In the genomic region with DNA sequence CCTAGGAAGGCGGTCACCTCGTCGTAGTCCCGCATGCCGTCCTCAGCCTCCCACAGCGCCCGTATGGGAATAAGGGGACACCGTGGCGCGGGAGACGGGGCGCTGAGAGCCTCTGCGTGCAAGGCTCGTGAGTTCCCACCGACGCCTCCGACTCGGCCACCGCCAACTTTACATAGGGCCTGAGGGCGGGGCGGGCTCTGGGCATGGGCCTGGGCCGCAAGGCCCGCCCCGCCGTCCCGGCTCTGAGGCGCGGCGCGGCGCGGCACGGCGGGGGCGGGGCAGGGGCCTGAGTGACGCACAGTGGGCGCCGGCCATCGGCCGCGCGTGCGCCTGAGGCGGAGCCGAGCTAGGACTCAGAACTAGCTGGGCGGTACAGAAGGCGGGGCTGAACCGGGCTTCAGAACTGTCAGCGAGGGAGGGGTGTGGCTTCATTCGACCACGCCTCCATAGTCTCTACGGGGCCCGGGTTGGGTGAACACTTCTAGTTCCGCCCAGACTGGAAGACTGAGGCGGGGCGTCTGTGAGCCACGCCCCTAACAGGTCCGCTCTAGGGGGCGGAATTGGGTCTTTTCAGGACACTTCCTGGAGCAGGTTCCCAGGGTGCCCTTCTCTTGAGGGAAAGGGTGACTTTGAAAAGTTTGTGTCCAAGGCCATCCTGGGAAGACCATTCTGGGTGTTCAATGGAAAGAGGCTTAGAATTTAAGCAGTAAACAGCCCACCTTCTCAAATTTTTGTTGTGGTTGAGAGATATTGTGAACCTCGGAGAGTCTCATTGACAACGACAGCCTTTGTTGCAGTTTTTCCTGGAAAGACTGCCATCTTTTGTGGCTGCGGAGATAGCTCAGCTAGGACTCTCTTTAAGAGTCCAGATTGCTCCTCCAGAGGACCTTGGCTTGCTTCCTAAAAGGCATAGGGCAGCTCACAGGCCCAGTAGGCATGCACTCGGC, we compare ENCODE assay signal across 8 mouse cellular contexts. TPM values are rescaled to one million over a fixed set of nuclear protein-coding genes. Genes with fewer than 3 reads are reported as not detected.
DNase-seq lines count a peak whose midpoint lies in the region; ATAC-seq and TF ChIP-seq lines count a peak whose summit lies in the region.

TSS of gene Slc22a5 (minus strand) at position 156 of the 947 bp plus-strand sequence.

- no peaks in the 10 kb centered on the region for H3K36me3 ChIP-seq in kidney, embryonic 14.5 days (ENCODE audit: control insufficient read depth, insufficient read depth, low read length)
- no peaks in the 10 kb centered on the region for H3K36me3 ChIP-seq in limb, embryonic 15.5 days

- ATAC-seq in kidney, embryonic 14.5 days (ENCODE audit: low FRiP score, low TSS enrichment), result peak; percentile 99
- ATAC-seq in limb, embryonic 15.5 days (ENCODE audit: insufficient number of reproducible peaks, low FRiP score, low TSS enrichment, low read depth), result peak; percentile 98

- peak; percentile 100 for DNase-seq in A20 (ENCODE audit: low read depth, low spot score)
- peak; percentile 99 to 100 for DNase-seq in heart, adult 9 months (ENCODE audit: low spot score in 2 of 2)
- DNase-seq in monocyte, adult 2 months (ENCODE audit: low read depth in 1 of 2, low spot score in 2 of 2), result peak; percentile 97 to 98
- DNase-seq in spleen, postnatal 36 days (ENCODE audit: low spot score in 2 of 2), result peak; percentile 99

- peak within 1 kb of the TSS; percentile 68 for H3K9ac ChIP-seq in kidney, embryonic 14.5 days (ENCODE audit: low read depth, low read length)
- H3K9ac ChIP-seq in limb, embryonic 15.5 days, result peak within 1 kb of the TSS; percentile 64

- WGBS in kidney, embryonic 14.5 days, result 4% methylated on average over 63 of the region's 63 CpGs
- 4% methylated on average over 63 of the region's 63 CpGs for WGBS in limb, embryonic 15.5 days

- no peaks in the 10 kb centered on the region for H3K9me3 ChIP-seq in kidney, embryonic 14.5 days (ENCODE audit: control insufficient read depth, low read length)
- no peaks in the 10 kb centered on the region for H3K9me3 ChIP-seq in limb, embryonic 15.5 days

- no peak for TF ChIP-seq CTCF in bone marrow macrophage, adult 2 months (IDR thresholded peaks at IDR 0.05; ENCODE audit: low read depth, low read length)
- TF ChIP-seq CTCF in embryonic fibroblast, embryonic 13.5 days (IDR thresholded peaks at IDR 0.05; ENCODE audit: borderline replicate concordance, insufficient read depth, low read length), result no peak

- peak within 1 kb of the TSS; percentile 87 for H3K4me2 ChIP-seq in kidney, embryonic 14.5 days (replicated peaks; ENCODE audit: low read depth, low read length)
- peak within 1 kb of the TSS; percentile 92 for H3K4me2 ChIP-seq in limb, embryonic 15.5 days

- peak within 1 kb of the TSS; percentile 77 for H3K4me3 ChIP-seq in bone marrow macrophage, adult 2 months (ENCODE audit: insufficient read depth, low read length)
- peak within 1 kb of the TSS; percentile 67 for H3K4me3 ChIP-seq in embryonic fibroblast, embryonic 13.5 days (ENCODE audit: insufficient read depth, low read length)
- H3K4me3 ChIP-seq in kidney, embryonic 14.5 days (ENCODE audit: low read length), result peak within 1 kb of the TSS; percentile 55
- H3K4me3 ChIP-seq in limb, embryonic 15.5 days, result peak within 1 kb of the TSS; percentile 64

- TF ChIP-seq POLR2A in bone marrow macrophage, adult 2 months (IDR thresholded peaks at IDR 0.05; ENCODE audit: borderline replicate concordance, low read depth, low read length), result no peak
- TF ChIP-seq POLR2A in embryonic fibroblast, embryonic 13.5 days (IDR thresholded peaks at IDR 0.05; ENCODE audit: low read depth, low read length), result peak; percentile 82

- peak within 1 kb of the TSS; percentile 52 for H3K27ac ChIP-seq in bone marrow macrophage, adult 2 months (ENCODE audit: insufficient read depth, low read depth, low read length)
- H3K27ac ChIP-seq in embryonic fibroblast, embryonic 13.5 days (ENCODE audit: insufficient read depth, low read length), result no peak within 1 kb of the TSS
- peak within 1 kb of the TSS; percentile 61; the same call in 1 of the 2 replicates for H3K27ac ChIP-seq in kidney, embryonic 14.5 days (ENCODE audit: low read depth, low read length)
- peak within 1 kb of the TSS; percentile 76 for H3K27ac ChIP-seq in limb, embryonic 15.5 days

- peaks cover 8% of the 10 kb centered on the region for H3K4me1 ChIP-seq in bone marrow macrophage, adult 2 months (ENCODE audit: control insufficient read depth, insufficient read depth, low read length)
- no peaks in the 10 kb centered on the region; the same call in 1 of the 2 replicates for H3K4me1 ChIP-seq in embryonic fibroblast, embryonic 13.5 days (ENCODE audit: control insufficient read depth, insufficient read depth, low read length)
- H3K4me1 ChIP-seq in kidney, embryonic 14.5 days (ENCODE audit: control insufficient read depth, insufficient read depth, low read length), result peaks cover 12% of the 10 kb centered on the region; the same call in 1 of the 2 replicates
- peaks cover 20% of the 10 kb centered on the region for H3K4me1 ChIP-seq in limb, embryonic 15.5 days

- H3K27me3 ChIP-seq in kidney, embryonic 14.5 days (ENCODE audit: control insufficient read depth, insufficient read depth, low read length), result no peaks in the 10 kb centered on the region
- no peaks in the 10 kb centered on the region for H3K27me3 ChIP-seq in limb, embryonic 15.5 days

RNA-seq across cellular contexts. Expression of gene Slc22a5, which starts in this region (rescaled TPM):
- polyA plus RNA-seq in bone marrow macrophage, adult 2 months (2012; ENCODE audit: insufficient read depth, insufficient read length, missing spikeins), result 11.3 and 11.7 TPM in 2 replicates
- 7.1 and 7.2 TPM in 2 replicates for polyA plus RNA-seq in embryonic fibroblast, embryonic 13.5 days (2011; ENCODE audit: insufficient read length, low read depth, missing spikeins)
- 8.6 and 12.9 TPM in 2 replicates for polyA plus RNA-seq in kidney, embryonic 14.5 days (2014; fragmentation: Nextera tagmentation; extraction: Ambion mirVana)
- 7.6 and 8.2 TPM in 2 replicates for polyA plus RNA-seq in limb, embryonic 15.5 days (2015; fragmentation: Nextera tagmentation; extraction: Ambion mirVana)
